Mouse (Mus musculus): ENCODE measurements around the gene Sirt2. TPM values are rescaled to one million over a fixed set of nuclear protein-coding genes. Genes with fewer than 3 reads are reported as not detected.

The Sirt2 gene
- polyA plus RNA-seq, 1 experiment = 154 TPM

DNA sequence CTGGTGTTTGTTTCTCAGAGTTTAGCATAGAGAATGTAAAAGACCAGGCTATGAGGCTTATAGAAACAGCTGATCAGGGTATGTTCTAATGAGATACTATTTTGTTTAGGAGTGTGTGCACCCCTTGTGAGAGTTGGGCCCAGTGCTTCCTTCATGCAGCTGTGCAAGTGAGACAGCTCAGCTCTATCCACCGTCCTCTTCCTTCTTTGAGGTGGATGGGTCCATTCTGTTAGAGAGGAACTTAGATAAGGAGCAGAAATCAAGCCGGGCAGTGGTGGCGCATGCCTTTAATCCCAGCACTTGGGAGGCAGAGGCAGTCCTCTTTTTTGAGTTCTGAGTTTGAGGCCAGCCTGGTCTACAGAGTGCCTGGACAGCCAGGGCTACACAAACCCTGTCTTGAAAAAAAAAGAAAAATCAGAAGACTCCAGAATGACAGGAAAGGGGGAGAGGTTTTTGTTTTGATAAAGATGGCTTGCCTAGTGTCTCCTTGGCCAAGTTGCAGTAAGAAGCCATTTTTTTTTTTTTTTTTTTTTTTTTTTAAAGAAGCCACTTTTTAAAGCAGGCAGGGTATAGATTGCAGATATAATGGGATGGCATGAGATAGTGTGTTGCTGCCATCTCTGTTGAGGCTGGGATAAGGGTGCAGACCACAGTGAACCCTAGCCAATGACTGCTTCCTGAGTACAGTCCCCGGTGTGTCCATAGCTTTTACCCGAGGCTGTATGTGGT, 47.9 kb downstream of the Sirt2 start:
- no peak for TF ChIP-seq GATA1 (IDR thresholded peaks at IDR 0.05; ENCODE audit: low read length)

DNA sequence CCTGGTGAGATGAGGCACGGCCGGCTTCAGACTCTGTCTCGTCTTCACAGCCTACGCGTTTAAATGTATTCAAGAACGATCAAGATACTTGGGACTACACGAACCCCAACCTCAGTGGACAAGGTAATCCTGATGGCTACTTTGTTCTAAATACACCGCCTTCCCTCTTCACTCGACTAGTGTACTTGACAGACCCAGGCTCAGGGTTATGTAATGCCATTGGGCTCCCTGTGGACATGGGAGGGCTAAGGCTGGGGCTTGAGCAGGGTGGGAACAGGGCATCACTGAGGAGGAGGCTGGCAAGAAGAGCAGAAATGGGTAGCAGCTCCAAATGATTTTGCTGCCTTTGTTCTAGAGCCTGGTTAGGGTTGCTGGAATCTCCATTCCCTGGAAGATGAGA, 48.7 kb downstream of the Sirt2 start:
- TF ChIP-seq GATA1 (IDR thresholded peaks at IDR 0.05; ENCODE audit: low read length) = no peak

GRCm38 (mm10) chr7:28816201-28816600, 49.7 kb downstream of the Sirt2 start:
- no peak for TF ChIP-seq GATA1 (IDR thresholded peaks at IDR 0.05; ENCODE audit: low read length)

DNA sequence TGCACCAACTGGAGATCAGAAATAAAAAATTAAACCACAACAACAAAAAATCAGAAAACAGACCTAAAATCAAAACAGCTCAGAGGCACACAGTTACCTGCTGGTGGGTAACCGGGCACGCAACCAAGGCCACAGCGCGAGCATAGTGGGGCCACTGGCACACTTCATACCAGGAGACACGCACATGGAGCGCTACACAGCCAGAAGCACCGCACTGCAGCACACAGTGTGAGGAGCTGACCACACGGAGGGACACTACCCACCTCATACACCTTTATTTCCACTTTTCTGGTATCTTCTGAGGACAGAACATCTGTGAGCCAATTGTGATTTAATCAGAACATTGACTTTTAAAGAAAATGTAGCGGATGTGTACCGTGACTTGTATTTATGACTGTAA, 50.4 kb downstream of the Sirt2 start:
- no peak for TF ChIP-seq GATA1 (IDR thresholded peaks at IDR 0.05; ENCODE audit: low read length)

GRCm38 (mm10) chr7:28817524-28817923, 51.0 kb downstream of the Sirt2 start:
- no peak for TF ChIP-seq GATA1 (IDR thresholded peaks at IDR 0.05; ENCODE audit: low read length)

- no peak for TF ChIP-seq GATA1 (IDR thresholded peaks at IDR 0.05; ENCODE audit: low read length)
Measured at GRCm38 (mm10) chr7:28817957-28818356, 51.4 kb downstream of the Sirt2 start.

GRCm38 (mm10) chr7:28818436-28818835, 51.9 kb downstream of the Sirt2 start:
- no peak for TF ChIP-seq GATA1 (IDR thresholded peaks at IDR 0.05; ENCODE audit: low read length)

DNA sequence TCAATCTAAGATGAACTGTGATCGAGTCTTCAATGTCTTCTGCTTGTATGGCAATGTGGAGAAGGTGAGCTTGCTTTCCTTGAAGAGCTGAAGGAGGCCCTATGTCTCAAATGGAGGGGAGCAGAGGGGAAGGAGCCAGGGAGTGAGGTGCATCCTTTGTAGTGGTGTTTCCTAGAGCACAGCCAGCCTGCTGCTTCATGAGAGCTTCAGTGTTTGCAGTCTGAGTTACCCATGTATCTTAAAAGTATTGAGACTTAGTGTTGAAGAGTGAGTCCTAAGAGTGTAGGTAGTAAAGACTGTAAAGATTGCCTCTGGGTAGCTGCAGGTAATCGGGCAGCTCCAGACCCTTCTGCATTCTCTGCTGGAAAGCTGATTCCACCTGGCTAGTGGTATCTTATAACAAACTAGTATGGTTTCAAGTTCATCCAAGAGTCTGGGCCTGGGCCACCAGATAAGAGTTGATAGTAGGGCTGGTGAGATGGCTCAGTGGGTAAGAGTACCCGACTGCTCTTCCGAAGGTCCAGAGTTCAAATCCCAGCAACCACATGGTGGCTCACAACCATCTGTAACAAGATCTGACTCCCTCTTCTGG, 52.4 kb downstream of the Sirt2 start:
- TF ChIP-seq GATA1 (IDR thresholded peaks at IDR 0.05; ENCODE audit: low read length) = no peak

- TF ChIP-seq GATA1 (IDR thresholded peaks at IDR 0.05; ENCODE audit: low read length) = no peak
Measured at GRCm38 (mm10) chr7:28819571-28819970, 53.0 kb downstream of the Sirt2 start.

GRCm38 (mm10) chr7:28820358-28821260, 54.1 kb downstream of the Sirt2 start:
- no peak for TF ChIP-seq GATA1 (IDR thresholded peaks at IDR 0.05; ENCODE audit: low read length)

- TF ChIP-seq GATA1 (IDR thresholded peaks at IDR 0.05; ENCODE audit: low read length) = no peak
Measured at GRCm38 (mm10) chr7:28821261-28821831, 54.8 kb downstream of the Sirt2 start.

DNA sequence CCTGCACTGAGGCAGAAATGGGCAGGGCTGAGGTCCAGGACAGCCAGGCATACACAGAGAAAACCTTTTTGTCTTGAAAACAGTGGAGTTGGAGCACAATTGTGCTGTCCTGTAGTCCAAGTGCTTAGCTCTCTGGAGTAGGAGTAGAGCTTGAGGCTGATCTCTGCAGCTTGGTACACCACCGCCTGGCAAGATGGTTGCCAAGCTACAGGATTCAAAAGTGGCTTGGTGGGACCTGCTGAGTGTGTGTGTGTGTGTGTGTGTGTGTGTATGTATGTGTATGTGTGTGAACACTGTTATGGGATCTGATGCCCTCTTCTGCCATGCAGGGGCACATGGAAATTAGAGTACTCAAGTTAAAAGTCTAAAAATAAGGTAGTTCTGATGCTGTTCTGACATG, 56.0 kb downstream of the Sirt2 start:
- TF ChIP-seq GATA1 (IDR thresholded peaks at IDR 0.05; ENCODE audit: low read length) = no peak

DNA sequence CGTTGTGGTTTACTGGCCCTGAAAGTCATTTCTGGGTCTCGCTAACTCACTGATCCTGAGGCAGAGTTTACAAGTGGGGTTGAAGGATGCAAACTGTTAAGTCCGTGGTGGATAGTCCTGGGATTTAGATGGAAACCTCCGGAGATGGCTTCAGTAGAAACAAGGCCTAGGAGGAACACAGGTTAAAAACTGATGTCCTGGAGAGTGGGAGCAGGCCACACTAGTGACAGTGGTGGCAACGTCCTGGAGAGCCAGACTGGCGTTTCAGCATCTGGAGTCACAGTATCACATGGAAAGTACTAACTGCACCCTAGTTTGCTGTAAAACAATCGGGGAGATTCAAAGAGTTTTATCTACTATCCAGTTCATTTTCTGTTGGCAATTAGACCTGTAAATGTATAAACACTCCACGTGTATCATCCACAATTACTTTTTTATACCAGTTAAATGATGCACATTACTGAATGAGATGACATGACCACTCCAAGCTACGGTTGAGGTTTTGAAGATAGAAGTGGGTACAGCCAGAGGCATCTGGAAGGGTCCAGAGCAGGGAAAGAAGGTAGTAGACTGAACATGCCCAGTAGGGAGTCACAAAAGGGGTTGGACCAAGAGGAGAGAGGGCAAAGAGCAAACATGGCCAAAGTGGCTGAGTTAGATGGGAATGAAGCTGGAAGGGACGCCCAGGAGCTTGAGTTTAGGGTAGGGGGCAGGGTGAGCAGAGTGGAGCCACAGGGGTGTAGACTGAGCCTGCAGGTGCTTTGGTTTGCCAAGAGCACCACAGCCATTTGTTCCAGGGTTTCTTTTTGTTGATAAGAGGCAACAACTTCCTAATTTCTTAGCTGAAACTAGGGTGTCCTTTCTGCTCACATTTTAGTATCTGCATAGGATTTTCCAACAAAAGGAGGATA, 56.7 kb downstream of the Sirt2 start:
- TF ChIP-seq GATA1 (IDR thresholded peaks at IDR 0.05; ENCODE audit: low read length) = no peak

GRCm38 (mm10) chr7:28823932-28824331, 57.4 kb downstream of the Sirt2 start:
- TF ChIP-seq GATA1 (IDR thresholded peaks at IDR 0.05; ENCODE audit: low read length) = no peak

Data from G1E-ER4 (cell line).